Mouse (Mus musculus): Measurements from ENCODE around the gene Rpgrip1l.

GRCm38 (mm10) chr8:91312342-91312741, 720 bp downstream of the Rpgrip1l start:
- TF ChIP-seq CHD2 (IDR thresholded peaks at IDR 0.05; ENCODE audit: low read length) (no peak), CTCF (conservative IDR thresholded peaks at IDR 0.05 in 1 of 2, IDR thresholded peaks at IDR 0.05 in 1 of 2; ENCODE audit: low read depth in 2 of 2, low read length in 2 of 2) (no peak), POLR2A (IDR thresholded peaks at IDR 0.05; ENCODE audit: low read depth, low read length) (no peak), MAFK (IDR thresholded peaks at IDR 0.05; ENCODE audit: insufficient replicate concordance, low read length) (no peak), TBP (conservative IDR thresholded peaks at IDR 0.05; ENCODE audit: low read depth, low read length) (no peak), MAX (IDR thresholded peaks at IDR 0.05; ENCODE audit: low read length) (no peak), EP300 (IDR thresholded peaks at IDR 0.05; ENCODE audit: low read length) (no peak), MYC (IDR thresholded peaks at IDR 0.05; ENCODE audit: low read depth, low read length) (no peak)

All from CH12.LX (cell line).